Mouse (Mus musculus) erythroblast, embryonic 14.5 days (primary cell): ENCODE data around the gene Phc2.

ENCODE experiments used
- GATA1 ChIP-seq: IDR thresholded peaks from 2 replicates; pipeline ENCODE4 v1.6.1; 2012; ENCODE audit warnings: low read length, inconsistent platforms, mixed read lengths
- TAL1 ChIP-seq: IDR thresholded peaks from 3 replicates; pipeline ENCODE4 v1.6.1; 2012; ENCODE audit warnings: low read length, inconsistent platforms, mixed read lengths

GRCm38 (mm10) chr4:128741906-128742305 lies 87.4 kb downstream of the Phc2 start:
- TF ChIP-seq GATA1 (no peak), TAL1 (no peak)
